Mouse (Mus musculus): ENCODE measurements at regions not wholly inside any gene's neighbourhood (a gene's known extent, or its start where the extent isn't known, plus 50 kb on each side); places are given as distances from the start of the nearest gene placed in this dataset.
A peak's percentile ranks its signal among the peaks of the same experiment; 100 is the strongest.

DNA sequence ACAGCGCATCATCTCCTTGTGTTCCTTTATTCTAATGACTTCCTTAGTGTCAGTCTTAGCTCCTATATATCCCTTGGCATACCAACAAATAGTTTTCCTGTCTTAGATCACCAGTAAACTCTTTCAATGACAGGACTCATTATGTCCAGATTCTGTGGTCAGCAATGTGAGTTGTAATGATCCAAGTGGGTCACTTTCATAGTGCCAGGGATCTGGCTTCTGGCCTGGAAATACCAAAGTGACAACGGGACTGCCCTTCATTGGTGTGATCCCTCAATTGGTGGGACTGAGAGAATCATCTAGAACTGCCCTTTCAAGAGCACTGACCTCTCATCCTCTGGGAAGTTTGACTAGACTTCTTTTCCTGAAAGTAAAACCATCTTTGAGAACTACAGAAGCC is 494.7 kb upstream of the A1bg start:
- DNase-seq (ENCODE audit: low read depth in 2 of 2, low spot score in 2 of 2) = no peak

DNA sequence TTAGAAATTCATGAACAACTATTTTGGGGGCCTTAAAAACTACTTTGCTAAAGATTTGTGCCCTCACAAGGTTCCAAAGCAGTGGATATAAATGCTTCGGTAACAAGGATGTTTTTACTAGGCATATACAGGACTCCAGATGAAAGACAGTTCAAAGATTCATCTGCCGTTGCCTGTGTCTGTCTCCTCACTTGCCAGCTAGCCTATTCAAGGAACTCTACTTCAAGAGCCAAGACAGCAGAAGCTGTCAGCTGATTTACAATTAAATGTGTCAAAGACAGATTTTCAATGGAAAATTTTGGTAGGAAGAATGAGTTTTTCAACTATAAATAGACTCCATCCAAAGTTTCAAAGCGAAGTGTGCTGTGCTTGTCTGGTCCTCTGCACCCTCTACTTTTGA is 494.0 kb upstream of the A1bg start:
- no peak for DNase-seq (ENCODE audit: low read depth in 2 of 2, low spot score in 2 of 2)

DNA sequence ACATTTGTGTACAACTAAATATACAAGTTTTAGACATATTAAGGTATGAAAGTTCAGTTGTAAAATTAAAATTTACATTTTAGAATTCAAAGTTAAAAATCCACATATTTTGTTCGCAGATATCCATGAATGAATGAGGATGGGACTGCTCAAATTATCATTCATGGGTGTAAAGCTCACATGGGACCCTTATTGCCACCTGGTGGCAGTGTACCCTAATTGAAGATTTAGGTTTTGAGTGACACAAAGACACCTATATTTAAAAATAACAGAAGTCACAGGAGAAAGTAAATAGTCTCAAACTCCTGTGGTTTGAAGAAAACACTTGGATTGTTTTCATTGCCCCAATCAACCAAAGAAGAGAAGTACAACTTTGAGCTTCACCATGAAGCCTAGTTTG is 492.8 kb upstream of the A1bg start:
- DNase-seq (ENCODE audit: low read depth in 2 of 2, low spot score in 2 of 2) = peak; percentile 39 to 62

- DNase-seq (ENCODE audit: low read depth in 2 of 2, low spot score in 2 of 2) = no peak
These were observed 489.0 kb upstream of the A1bg start for GRCm38 (mm10) chr15:61411821-61412220.

GRCm38 (mm10) chr15:61410789-61411188 is 488.0 kb upstream of the A1bg start:
- no peak for DNase-seq (ENCODE audit: low read depth in 2 of 2, low spot score in 2 of 2)

DNA sequence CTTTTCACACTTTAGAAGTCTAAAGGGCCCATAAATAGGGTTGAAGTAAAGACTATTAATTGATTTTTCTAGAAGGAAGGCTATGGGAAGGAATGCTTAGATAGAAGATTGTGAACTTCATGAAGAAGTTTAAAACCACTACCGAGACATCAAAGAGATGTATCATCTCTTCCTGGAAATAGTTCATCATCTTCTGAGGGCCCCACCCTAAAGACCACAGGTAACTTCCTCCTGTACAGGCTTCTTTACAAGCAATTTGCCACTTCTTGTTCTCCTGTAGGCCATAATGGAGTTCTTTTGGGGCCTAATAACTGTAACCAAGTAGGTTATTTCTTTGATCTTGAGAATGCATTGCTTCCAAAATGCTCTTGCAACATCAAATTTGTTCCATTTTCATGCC is 485.8 kb upstream of the A1bg start:
- DNase-seq (ENCODE audit: low read depth in 2 of 2, low spot score in 2 of 2) = peak in 1 of 2 experiments; percentile 19

DNA sequence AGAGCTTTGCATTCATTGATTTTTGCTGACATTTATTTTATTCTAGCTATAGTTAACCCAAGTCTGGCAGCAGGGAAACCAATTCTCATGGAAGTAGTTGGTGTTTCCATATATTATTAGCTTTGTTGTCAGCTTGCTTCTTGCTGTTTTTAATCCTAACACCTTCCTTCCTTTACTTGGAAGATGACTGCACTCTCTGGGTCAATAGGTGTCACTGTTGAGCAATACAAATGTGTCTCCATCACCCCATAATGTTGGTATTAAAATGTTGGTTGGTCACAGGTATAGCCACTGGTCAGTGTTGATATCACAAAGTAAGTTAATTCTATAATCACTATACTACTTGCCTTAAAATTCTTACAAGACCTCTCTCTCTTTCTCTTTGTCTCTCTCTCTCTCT is 477.9 kb upstream of the A1bg start:
- peak in 1 of 2 experiments; percentile 23 for DNase-seq (ENCODE audit: low read depth in 2 of 2, low spot score in 2 of 2)

DNA sequence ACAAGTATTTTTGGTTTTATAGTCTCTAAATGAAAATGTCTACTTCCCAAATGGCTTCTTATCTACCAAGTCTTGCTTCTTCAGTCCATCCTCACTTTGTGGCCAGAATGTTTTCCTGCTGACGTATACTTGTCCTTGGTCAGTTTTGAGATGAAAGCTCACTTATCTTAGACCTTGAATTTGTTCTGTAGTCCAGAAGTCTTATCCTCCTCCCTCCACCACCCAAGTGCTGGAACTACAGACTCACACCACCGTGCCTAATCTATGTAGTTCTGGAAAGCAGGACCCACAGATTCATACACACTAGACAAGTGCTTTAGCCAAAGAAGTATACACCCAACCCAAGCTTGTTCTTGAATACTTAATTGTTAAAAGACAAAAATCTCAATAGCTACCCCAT is 477.2 kb upstream of the A1bg start:
- no peak for DNase-seq (ENCODE audit: low read depth in 2 of 2, low spot score in 2 of 2)

- no peak for DNase-seq (ENCODE audit: low read depth in 2 of 2, low spot score in 2 of 2)
These were observed 476.0 kb upstream of the A1bg start for GRCm38 (mm10) chr15:61398829-61399228.

- DNase-seq (ENCODE audit: low read depth in 2 of 2, low spot score in 2 of 2) = no peak
These were observed 474.2 kb upstream of the A1bg start for GRCm38 (mm10) chr15:61397061-61397460.

DNA sequence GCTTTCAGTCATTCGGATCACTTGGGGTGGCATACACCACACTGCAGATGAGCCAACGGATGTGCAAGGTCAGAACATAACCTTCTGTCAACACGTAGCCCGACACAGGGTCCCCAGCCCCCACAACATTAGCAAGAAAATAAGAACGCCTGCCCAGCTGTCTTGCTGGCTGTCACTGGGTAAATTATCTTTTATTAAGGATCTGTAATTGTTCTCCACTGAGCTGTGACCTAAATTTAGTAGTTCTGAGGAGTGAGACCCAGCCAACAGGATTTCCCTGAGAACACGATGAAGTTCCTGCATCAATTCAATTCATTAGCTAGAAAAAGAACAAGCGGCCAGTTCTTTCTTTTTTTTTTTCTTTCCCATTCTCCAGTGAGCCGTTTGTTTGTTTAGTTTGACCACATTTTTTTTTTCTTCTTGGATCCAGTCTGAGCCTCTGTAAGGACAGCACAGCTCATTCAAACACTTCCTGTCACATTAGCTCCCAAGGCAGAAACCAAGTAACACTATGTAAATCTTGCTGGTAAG is 472.5 kb upstream of the A1bg start:
- DNase-seq (ENCODE audit: low read depth in 2 of 2, low spot score in 2 of 2) = no peak

DNA sequence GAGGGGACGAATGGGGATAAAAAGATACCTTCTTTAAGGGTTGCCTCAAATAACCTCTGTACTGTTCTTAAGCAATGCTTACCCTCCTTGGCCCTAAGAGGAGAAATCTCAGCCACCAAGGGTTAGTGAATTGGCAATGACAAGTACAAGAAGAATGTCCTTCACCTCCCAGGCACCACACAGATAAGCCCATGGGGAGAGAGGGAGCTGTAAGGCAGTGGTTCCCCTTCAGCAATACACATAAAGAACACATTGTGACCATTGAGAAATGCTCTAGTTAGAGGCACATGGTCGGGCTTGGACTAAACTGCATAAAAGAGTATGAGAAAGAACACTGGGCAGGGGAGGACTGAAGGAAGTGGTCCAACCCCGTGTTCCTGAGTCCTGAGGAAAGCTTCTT is 457.9 kb upstream of the A1bg start:
- DNase-seq (ENCODE audit: low read depth in 2 of 2, low spot score in 2 of 2) = no peak

DNA sequence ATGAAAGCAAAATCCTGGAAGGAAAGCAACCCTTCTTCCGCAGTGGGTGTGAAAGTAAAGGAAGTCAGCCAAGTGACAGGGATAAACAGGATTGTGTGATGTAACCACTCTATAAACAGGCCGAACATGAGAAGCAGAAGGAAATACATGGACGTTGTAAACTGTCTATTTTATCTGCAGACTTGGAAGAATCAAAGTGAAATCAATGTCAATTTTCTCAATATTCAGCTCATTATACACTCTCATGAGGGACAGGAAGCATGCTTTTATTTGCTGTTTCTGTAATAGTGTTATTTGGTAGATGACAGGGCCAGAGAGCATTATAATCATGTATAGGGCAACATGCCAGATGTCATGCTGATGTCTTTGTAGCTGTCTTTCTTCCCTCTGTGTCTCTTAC is 443.5 kb upstream of the A1bg start:
- no peak for DNase-seq (ENCODE audit: low read depth in 2 of 2, low spot score in 2 of 2)

GRCm38 (mm10) chr15:61365511-61365910 is 442.7 kb upstream of the A1bg start:
- DNase-seq (ENCODE audit: low read depth in 2 of 2, low spot score in 2 of 2) = no peak

DNA sequence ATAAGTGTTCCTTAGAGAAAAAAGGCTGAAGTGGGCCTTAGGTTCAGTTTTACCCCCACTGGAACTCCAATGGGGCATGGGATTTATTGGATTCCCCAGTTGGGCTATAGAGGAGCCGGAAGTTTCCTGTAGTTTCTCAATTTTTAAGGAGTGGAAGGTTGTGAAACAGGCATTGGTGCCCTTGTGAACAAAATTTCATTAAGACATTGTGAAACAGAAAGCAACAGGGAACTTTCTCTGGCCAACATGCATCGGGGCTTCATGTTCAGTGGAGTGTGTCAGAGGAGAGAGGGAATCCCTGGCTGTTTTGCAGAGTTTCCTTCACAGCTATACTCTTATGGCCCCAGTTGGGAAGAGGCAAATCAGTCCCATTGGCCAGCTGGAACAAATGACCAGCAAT is 441.6 kb upstream of the A1bg start:
- DNase-seq (ENCODE audit: low read depth in 2 of 2, low spot score in 2 of 2) = no peak

GRCm38 (mm10) chr15:61361254-61361653 is 438.4 kb upstream of the A1bg start:
- DNase-seq (ENCODE audit: low read depth in 2 of 2, low spot score in 2 of 2) = no peak

GRCm38 (mm10) chr15:61355344-61355743 is 432.5 kb upstream of the A1bg start:
- DNase-seq (ENCODE audit: low read depth in 2 of 2, low spot score in 2 of 2) = no peak

- no peak for DNase-seq (ENCODE audit: low read depth in 2 of 2, low spot score in 2 of 2)
These were observed 429.0 kb upstream of the A1bg start for GRCm38 (mm10) chr15:61351729-61352342.

- no peak for DNase-seq (ENCODE audit: low read depth in 2 of 2, low spot score in 2 of 2)
These were observed 422.3 kb upstream of the A1bg start for GRCm38 (mm10) chr15:61345101-61345500.

DNA sequence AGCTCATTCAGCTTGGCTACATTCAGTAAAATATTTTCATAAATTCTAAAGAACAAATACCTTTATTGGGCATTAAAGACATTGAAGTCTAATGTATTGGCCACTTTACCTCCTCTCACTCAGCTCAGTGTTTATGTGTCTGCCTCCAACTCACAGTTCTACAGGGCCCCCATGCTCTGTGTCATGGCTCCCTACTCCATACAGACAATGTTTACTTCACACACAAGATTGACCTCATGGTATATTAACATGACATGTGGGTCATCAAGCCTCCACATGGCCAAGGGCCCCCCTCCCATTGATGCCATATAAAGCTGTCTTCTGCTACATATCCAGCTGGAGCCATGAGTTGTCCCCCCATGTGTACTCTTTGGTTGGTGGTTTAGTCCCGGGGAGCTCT is 419.8 kb upstream of the A1bg start:
- no peak for DNase-seq (ENCODE audit: low read depth in 2 of 2, low spot score in 2 of 2)

DNA sequence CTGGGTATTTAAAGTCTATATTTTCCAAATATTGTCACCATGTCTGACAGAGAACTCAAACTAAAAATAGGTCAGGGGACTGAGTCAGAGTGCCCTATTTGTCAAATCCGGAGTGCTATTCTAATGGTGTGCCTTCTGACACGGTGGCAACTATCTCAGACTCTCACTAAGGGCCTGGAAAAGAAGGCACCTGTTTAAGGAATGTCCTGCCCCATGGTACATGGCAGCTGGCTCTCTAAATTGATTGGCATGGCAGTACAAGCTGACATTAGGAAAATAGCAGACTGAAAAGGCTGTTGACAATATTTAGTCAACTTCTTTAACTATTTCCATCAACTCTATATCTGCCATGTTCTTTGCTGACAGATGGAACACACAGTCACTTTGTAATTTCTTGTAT is 405.1 kb upstream of the A1bg start:
- no peak for DNase-seq (ENCODE audit: low read depth in 2 of 2, low spot score in 2 of 2)

DNA sequence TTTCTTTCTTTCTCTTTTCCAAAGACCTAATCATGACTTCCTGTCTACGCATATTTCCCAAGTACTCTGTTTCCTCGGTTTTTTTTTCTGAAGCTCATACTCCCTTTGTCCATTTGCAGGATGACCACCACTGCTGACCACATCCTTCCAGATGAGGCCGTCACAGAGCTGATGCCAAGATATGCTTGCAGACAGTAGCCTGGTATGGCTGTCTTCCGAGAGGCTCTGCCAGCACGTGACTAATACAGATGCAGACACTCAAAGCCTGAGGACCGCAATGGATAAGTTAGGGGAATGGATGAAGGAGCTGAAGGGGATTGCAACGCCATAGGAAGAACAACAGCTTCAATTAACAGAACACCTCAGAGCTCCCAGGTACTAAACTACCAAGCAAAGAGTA is 399.4 kb upstream of the A1bg start:
- DNase-seq (ENCODE audit: low read depth in 2 of 2, low spot score in 2 of 2) = no peak

- DNase-seq (ENCODE audit: low read depth in 2 of 2, low spot score in 2 of 2) = no peak
These were observed 386.8 kb upstream of the A1bg start for GRCm38 (mm10) chr15:61309452-61310165.
